Mouse (Mus musculus): ENCODE results near the gene Uevld. TPM values are rescaled to one million over a fixed set of nuclear protein-coding genes. Genes with fewer than 3 reads are reported as not detected.
"Not testable (repeated sequence)": the region's sequence is repeated elsewhere in the genome, so short reads cannot be mapped to it uniquely, and the experiment has no call there.

The Uevld gene
- total and polyA plus RNA-seq, 3 experiments, result 2.9 to 6.6 (median 4.6) TPM

GRCm38 (mm10) chr7:46995558-46995957 lies 37.2 kb upstream of the Uevld start:
- Histone ChIP-seq H3K27me3 (replicated peaks) (no peaks in the 10 kb centered on the region), H3K9me3 (replicated peaks; ENCODE audit: low read length) (no peaks in the 10 kb centered on the region), H3K9ac (ENCODE audit: insufficient read depth, low read depth) (no peak overlapping the region), H3K4me1 (ENCODE audit: control insufficient read depth in 1 of 2, insufficient read depth in 2 of 2) (peaks cover 22 to 71% of the 10 kb centered on the region in 2 experiments), H3K36me3 (replicated peaks in 1 of 2; ENCODE audit: control insufficient read depth in 1 of 2, insufficient read depth in 1 of 2, low read length in 1 of 2) (peaks cover 58 to 79% of the 10 kb centered on the region in 2 experiments), H3K79me2 (replicated peaks; ENCODE audit: control insufficient read depth, extremely low read depth, insufficient read depth, poor library complexity, severe bottlenecking) (peaks cover 25% of the 10 kb centered on the region), H3K27ac (ENCODE audit: insufficient read depth, low read depth) (no peak overlapping the region), H3K4me2 (ENCODE audit: insufficient read depth, low read depth, poor library complexity, severe bottlenecking) (no peak overlapping the region), H3K4me3 (replicated peaks in 1 of 3; ENCODE audit: low read depth in 2 of 3, low read length in 2 of 3, poor library complexity in 1 of 3) (no peak overlapping the region)
- DNase-seq (ENCODE audit: extremely low read depth), result no peak
- TF ChIP-seq NRF1 (IDR thresholded peaks at IDR 0.05; ENCODE audit: low read depth, low read length) (no peak), MXI1 (IDR thresholded peaks at IDR 0.05; ENCODE audit: low read depth, low read length) (no peak), SMC3 (IDR thresholded peaks at IDR 0.05; ENCODE audit: low read depth, low read length) (no peak), TCF12 (IDR thresholded peaks at IDR 0.05; ENCODE audit: low read depth, low read length) (no peak), UBTF (IDR thresholded peaks at IDR 0.05; ENCODE audit: low read depth, low read length) (no peak), NELFE (IDR thresholded peaks at IDR 0.05; ENCODE audit: low read depth, low read length) (no peak), MAX (IDR thresholded peaks at IDR 0.05; ENCODE audit: low read length) (no peak), RAD21 (IDR thresholded peaks at IDR 0.05; ENCODE audit: low read depth, low read length) (no peak), ELF1 (IDR thresholded peaks at IDR 0.05; ENCODE audit: low read depth, low read length) (no peak), CTCF (conservative IDR thresholded peaks at IDR 0.05 in 1 of 2, IDR thresholded peaks at IDR 0.05 in 1 of 2; ENCODE audit: low read depth in 2 of 2, low read length in 2 of 2) (no peak), E2F4 (IDR thresholded peaks at IDR 0.05; ENCODE audit: insufficient replicate concordance, low read depth, low read length) (no peak), PAX5 (IDR thresholded peaks at IDR 0.05; ENCODE audit: low read length) (no peak), ZMIZ1 (IDR thresholded peaks at IDR 0.05; ENCODE audit: low read depth, low read length) (no peak), BHLHE40 (IDR thresholded peaks at IDR 0.05; ENCODE audit: low read depth, low read length) (no peak), ZNF384 (IDR thresholded peaks at IDR 0.05; ENCODE audit: low read depth, low read length) (no peak), MAFK (IDR thresholded peaks at IDR 0.05; ENCODE audit: insufficient replicate concordance, low read length) (no peak)
- dilution Hi-C loops (cut with MboI; ENCODE audit: extremely low pct_ligation_motif_present, extremely low pct_unique_long_range_greater_than_20kb, low sequenced_read_pairs), result no loop called here
- in situ Hi-C loops (cut with MboI; ENCODE audit: low pct_ligation_motif_present, low pct_unique_long_range_greater_than_20kb, low sequenced_read_pairs), result no loop called here

GRCm38 (mm10) chr7:46993079-46993478 lies 34.8 kb upstream of the Uevld start:
- H3K9ac ChIP-seq (ENCODE audit: insufficient read depth, low read depth), result no peak overlapping the region
- H3K36me3 ChIP-seq (replicated peaks in 1 of 2; ENCODE audit: control insufficient read depth in 1 of 2, insufficient read depth in 1 of 2, low read length in 1 of 2), result peaks cover 53 to 83% of the 10 kb centered on the region in 2 experiments
- peaks cover 11% of the 10 kb centered on the region; the same call in 1 of the 2 replicates for H3K79me2 ChIP-seq (replicated peaks; ENCODE audit: control insufficient read depth, extremely low read depth, insufficient read depth, poor library complexity, severe bottlenecking)
- in situ Hi-C loops (cut with MboI; ENCODE audit: low pct_ligation_motif_present, low pct_unique_long_range_greater_than_20kb, low sequenced_read_pairs), result no loop called here
- peaks cover 7 to 46% of the 10 kb centered on the region in 2 experiments; a peak in 3 of 4 replicates for H3K4me1 ChIP-seq (ENCODE audit: control insufficient read depth in 1 of 2, insufficient read depth in 2 of 2)
- DNase-seq (ENCODE audit: extremely low read depth), result peak; percentile 70
- TF ChIP-seq JUND (conservative IDR thresholded peaks at IDR 0.05; ENCODE audit: low read depth, low read length) (peak; percentile 23; the same call in 1 of the 2 replicates), HCFC1 (IDR thresholded peaks at IDR 0.05; ENCODE audit: low read depth, low read length) (no peak), CTCF (conservative IDR thresholded peaks at IDR 0.05 in 1 of 2, IDR thresholded peaks at IDR 0.05 in 1 of 2; ENCODE audit: low read depth in 2 of 2, low read length in 2 of 2) (no peak), IRF4 (IDR thresholded peaks at IDR 0.05; ENCODE audit: low read depth, low read length) (peak; percentile 92), EP300 (IDR thresholded peaks at IDR 0.05; ENCODE audit: low read length) (peak; percentile 91), TBP (conservative IDR thresholded peaks at IDR 0.05; ENCODE audit: low read depth, low read length) (peak; percentile 79), CHD2 (IDR thresholded peaks at IDR 0.05; ENCODE audit: low read length) (0 out of 2 replicates have a peak, but pooled peaks have one; percentile 43), UBTF (IDR thresholded peaks at IDR 0.05; ENCODE audit: low read depth, low read length) (0 out of 2 replicates have a peak, but pooled peaks have one; percentile 63), ETS1 (conservative IDR thresholded peaks at IDR 0.05; ENCODE audit: low read depth, low read length) (peak; percentile 25; the same call in 1 of the 2 replicates)
- H3K27ac ChIP-seq (ENCODE audit: insufficient read depth, low read depth), result peak overlapping the region; percentile 34; the same call in 1 of the 2 replicates
- no peaks in the 10 kb centered on the region for H3K27me3 ChIP-seq (replicated peaks)
- dilution Hi-C loops (cut with MboI; ENCODE audit: extremely low pct_ligation_motif_present, extremely low pct_unique_long_range_greater_than_20kb, low sequenced_read_pairs), result no loop called here
- no peaks in the 10 kb centered on the region for H3K9me3 ChIP-seq (replicated peaks; ENCODE audit: low read length)
- H3K4me3 ChIP-seq (replicated peaks in 1 of 3; ENCODE audit: low read depth in 2 of 3, low read length in 2 of 3, poor library complexity in 1 of 3), result no peak overlapping the region
- no peak overlapping the region for H3K4me2 ChIP-seq (ENCODE audit: insufficient read depth, low read depth, poor library complexity, severe bottlenecking)

- Histone ChIP-seq H3K4me1 (ENCODE audit: control insufficient read depth in 1 of 2, insufficient read depth in 2 of 2) (peaks cover 6 to 35% of the 10 kb centered on the region in 2 experiments; a peak in 3 of 4 replicates), H3K36me3 (replicated peaks in 1 of 2; ENCODE audit: control insufficient read depth in 1 of 2, insufficient read depth in 1 of 2, low read length in 1 of 2) (peaks cover 22 to 46% of the 10 kb centered on the region in 2 experiments)
- dilution Hi-C loops (cut with MboI; ENCODE audit: extremely low pct_ligation_motif_present, extremely low pct_unique_long_range_greater_than_20kb, low sequenced_read_pairs); DNase-seq (ENCODE audit: extremely low read depth); H3K4me3 ChIP-seq (replicated peaks in 1 of 3; ENCODE audit: low read depth in 2 of 3, low read length in 2 of 3, poor library complexity in 1 of 3); H3K9me3 ChIP-seq (replicated peaks; ENCODE audit: low read length); H3K27me3 ChIP-seq (replicated peaks); H3K27ac ChIP-seq (ENCODE audit: insufficient read depth, low read depth); H3K79me2 ChIP-seq (replicated peaks; ENCODE audit: control insufficient read depth, extremely low read depth, insufficient read depth, poor library complexity, severe bottlenecking); H3K4me2 ChIP-seq (ENCODE audit: insufficient read depth, low read depth, poor library complexity, severe bottlenecking); in situ Hi-C loops (cut with MboI; ENCODE audit: low pct_ligation_motif_present, low pct_unique_long_range_greater_than_20kb, low sequenced_read_pairs); H3K9ac ChIP-seq (ENCODE audit: insufficient read depth, low read depth): not testable (repeated sequence)
These were observed 31.1 kb upstream of the Uevld start for GRCm38 (mm10) chr7:46989387-46989786.
